Mouse (Mus musculus) forebrain, embryonic 15.5 days (tissue): ENCODE results near the gene Ano6. TPM values are rescaled to one million over a fixed set of nuclear protein-coding genes. Genes with fewer than 3 reads are reported as not detected.
A peak's percentile ranks its signal among the peaks of the same experiment; 100 is the strongest.

Source experiments
- ATAC-seq: fragments of 200-750 bp; cut with Nextera tagmentation; replicated peaks from 2 replicates; pipeline ENCODE4 v1.8.0; 2017; ENCODE audit warnings: mild to moderate bottlenecking, moderate TSS enrichment, moderate library complexity
- H3K27ac ChIP-seq: fragments of 300-500 bp; sonication (generic); replicated peaks from 2 replicates; pipeline ENCODE4 v1.5.1; 2015; ENCODE audit warnings: mild to moderate bottlenecking, inconsistent platforms
- H3K27me3 ChIP-seq: fragments of 300-500 bp; sonication (generic); 2 replicates; pipeline ENCODE4 v1.6.1; 2015; ENCODE audit warnings: inconsistent platforms
- H3K36me3 ChIP-seq: fragments of 300-500 bp; sonication (generic); 2 replicates; pipeline ENCODE4 v1.6.1; 2015; ENCODE audit warnings: mild to moderate bottlenecking, inconsistent platforms
- H3K4me1 ChIP-seq: fragments of 300-500 bp; sonication (generic); 2 replicates; pipeline ENCODE4 v1.6.1; 2015; ENCODE audit warnings: inconsistent platforms
- H3K4me2 ChIP-seq: fragments of 300-500 bp; sonication (generic); replicated peaks from 2 replicates; pipeline ENCODE4 v1.6.1; 2015; ENCODE audit warnings: mild to moderate bottlenecking, inconsistent platforms
- H3K4me3 ChIP-seq: fragments of 300-500 bp; sonication (generic); 2 replicates; pipeline ENCODE4 v1.5.1; 2015; ENCODE audit warnings: mild to moderate bottlenecking, inconsistent platforms
- H3K9ac ChIP-seq: fragments of 300-500 bp; sonication (generic); replicated peaks from 2 replicates; pipeline ENCODE4 v1.6.1; 2015; ENCODE audit warnings: mild to moderate bottlenecking, inconsistent platforms
- H3K9me3 ChIP-seq: fragments of 300-500 bp; sonication (generic); 2 replicates; pipeline ENCODE4 v1.6.1; 2016; ENCODE audit warnings: inconsistent platforms
- WGBS: fragments of 180-500 bp; shearing (Covaris S2); methylation state at CpG from one replicate; pipeline ENCODE4 v1.1.7; 2015; ENCODE audit warnings: mixed read lengths; 5-methylcytosine and 5-hydroxymethylcytosine counted together
- polyA plus RNA-seq: library from polyadenylated mRNA; unstranded; fragments of >200 nt; fragmentation: Nextera tagmentation; extraction: Ambion mirVana; gene quantifications from 2 replicates; pipeline ENCODE4 v1.2.1, GENCODE M21; 2015

Gene Ano6
- polyA plus RNA-seq, 1 experiment from 2014 or later = 22.1 TPM

DNA sequence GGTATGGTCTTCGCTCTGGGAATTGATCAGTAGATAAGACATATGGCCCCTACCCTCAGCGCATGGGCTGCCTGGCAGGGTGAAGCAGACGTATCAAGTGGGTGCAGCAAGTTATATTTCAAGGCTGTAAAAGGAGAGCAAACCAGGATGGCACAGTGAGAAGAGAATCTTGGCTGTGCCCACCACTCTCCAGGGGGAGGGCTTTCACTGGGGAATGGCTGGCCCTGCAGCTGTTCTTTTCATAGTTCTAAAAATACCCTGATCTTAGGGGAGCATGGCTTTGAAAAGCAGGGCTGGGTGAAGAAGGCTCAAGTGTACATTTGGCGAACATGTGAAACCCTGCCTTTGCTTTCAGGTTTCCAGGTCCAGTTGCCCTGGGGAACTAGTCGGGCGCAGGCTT, 11.5 kb downstream of the Ano6 start:
- no peaks in the 10 kb centered on the region for H3K36me3 ChIP-seq
- no peaks in the 10 kb centered on the region for H3K9me3 ChIP-seq
- H3K4me2 ChIP-seq = no peak overlapping the region
- no peaks in the 10 kb centered on the region for H3K27me3 ChIP-seq
- 74% methylated on average over 6 of the region's 6 CpGs for WGBS
- no peak overlapping the region for H3K9ac ChIP-seq
- H3K4me1 ChIP-seq = peaks cover 19% of the 10 kb centered on the region
- no peak; the same call in 1 of the 2 replicates for ATAC-seq
- H3K4me3 ChIP-seq = no peak overlapping the region
- H3K27ac ChIP-seq = peak overlapping the region; percentile 24

DNA sequence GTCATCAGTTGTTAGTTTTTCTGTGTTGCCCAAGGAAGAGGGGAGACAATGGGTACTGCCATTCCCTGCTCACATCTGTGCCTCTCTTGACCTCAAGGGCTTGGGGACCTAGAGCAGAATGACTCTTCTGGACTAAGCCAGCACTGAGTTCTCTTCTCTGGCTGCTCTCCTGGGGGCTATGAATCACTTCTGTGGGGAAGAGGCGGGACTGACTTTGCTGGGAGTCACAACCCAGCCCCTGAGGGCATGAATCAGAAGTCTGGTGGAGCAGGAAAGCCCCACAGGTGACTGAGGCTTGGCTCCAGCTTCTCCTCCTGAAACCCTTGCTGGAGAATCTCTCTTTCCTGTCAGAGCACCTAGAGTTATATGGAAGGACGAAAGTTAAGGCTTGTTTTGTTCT, 12.1 kb downstream of the Ano6 start:
- Histone ChIP-seq H3K9ac (no peak overlapping the region), H3K27me3 (no peaks in the 10 kb centered on the region), H3K4me2 (no peak overlapping the region), H3K9me3 (no peaks in the 10 kb centered on the region), H3K27ac (no peak overlapping the region), H3K4me1 (peaks cover 19% of the 10 kb centered on the region), H3K36me3 (no peaks in the 10 kb centered on the region), H3K4me3 (no peak overlapping the region)
- WGBS = 90% methylated on average over 2 of the region's 2 CpGs
- ATAC-seq = no peak

DNA sequence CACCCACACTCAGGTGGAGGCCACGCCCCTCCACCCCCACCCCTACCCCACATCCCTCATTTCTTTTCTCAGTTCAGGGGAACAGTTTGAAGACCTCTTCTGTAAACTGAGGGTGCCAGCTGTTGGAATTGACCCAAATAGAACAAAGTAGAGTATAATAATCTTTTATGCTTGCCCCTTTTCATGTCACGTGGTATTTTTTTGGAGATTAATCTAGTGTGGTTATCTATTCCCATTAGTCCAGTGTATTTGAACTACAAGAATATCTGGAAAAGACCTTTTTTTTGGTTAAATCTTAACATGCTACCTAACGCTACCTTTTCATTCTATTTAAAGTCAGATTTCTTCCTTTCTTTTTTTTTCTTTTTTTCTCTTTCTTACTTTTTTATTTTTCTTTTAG, 12.8 kb downstream of the Ano6 start:
- H3K4me3 ChIP-seq = no peak overlapping the region
- H3K9ac ChIP-seq = no peak overlapping the region
- no peaks in the 10 kb centered on the region for H3K9me3 ChIP-seq
- H3K4me1 ChIP-seq = peaks cover 19% of the 10 kb centered on the region
- no peaks in the 10 kb centered on the region for H3K27me3 ChIP-seq
- WGBS = 79% methylated on average over 3 of the region's 3 CpGs
- no peak overlapping the region for H3K27ac ChIP-seq
- H3K4me2 ChIP-seq = no peak overlapping the region
- H3K36me3 ChIP-seq = no peaks in the 10 kb centered on the region
- ATAC-seq = no peak

GRCm38 (mm10) chr15:95804255-95804654, 13.6 kb downstream of the Ano6 start:
- no peak overlapping the region for H3K4me3 ChIP-seq
- H3K9ac ChIP-seq = no peak overlapping the region
- H3K27me3 ChIP-seq = no peaks in the 10 kb centered on the region
- no peak for ATAC-seq
- no peak overlapping the region for H3K4me2 ChIP-seq
- no peaks in the 10 kb centered on the region for H3K9me3 ChIP-seq
- peaks cover 19% of the 10 kb centered on the region for H3K4me1 ChIP-seq
- H3K27ac ChIP-seq = no peak overlapping the region
- no peaks in the 10 kb centered on the region for H3K36me3 ChIP-seq
- WGBS = 49% methylated on average over 7 of the region's 7 CpGs

DNA sequence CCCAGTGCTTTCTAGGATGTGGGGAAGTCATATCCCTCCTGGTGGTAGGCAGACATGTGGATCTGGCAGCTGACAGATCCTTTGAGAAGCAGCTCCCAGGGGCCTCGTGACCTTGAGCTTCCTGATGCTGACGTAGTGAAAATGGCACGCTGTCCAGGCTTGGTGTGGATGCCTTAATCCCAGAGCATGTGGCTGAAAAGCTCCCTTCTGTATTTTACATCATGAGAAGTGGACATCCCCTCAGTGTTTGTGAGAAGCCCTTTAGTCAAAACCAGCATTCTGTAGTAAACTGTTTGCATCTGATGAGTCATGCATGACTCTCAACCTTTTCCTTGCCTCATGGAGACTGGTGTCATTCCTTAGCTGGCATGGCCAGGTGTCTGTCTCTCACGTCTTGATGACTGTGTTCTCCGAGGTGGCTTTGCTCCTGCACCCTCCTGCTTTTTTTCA, 14.4 kb downstream of the Ano6 start:
- H3K4me1 ChIP-seq = peaks cover 19% of the 10 kb centered on the region
- no peak overlapping the region for H3K27ac ChIP-seq
- no peak overlapping the region for H3K9ac ChIP-seq
- WGBS = 71% methylated on average over 5 of the region's 5 CpGs
- H3K27me3 ChIP-seq = no peaks in the 10 kb centered on the region
- no peak for ATAC-seq
- H3K36me3 ChIP-seq = no peaks in the 10 kb centered on the region
- H3K4me3 ChIP-seq = no peak overlapping the region
- no peaks in the 10 kb centered on the region for H3K9me3 ChIP-seq
- H3K4me2 ChIP-seq = no peak overlapping the region

DNA sequence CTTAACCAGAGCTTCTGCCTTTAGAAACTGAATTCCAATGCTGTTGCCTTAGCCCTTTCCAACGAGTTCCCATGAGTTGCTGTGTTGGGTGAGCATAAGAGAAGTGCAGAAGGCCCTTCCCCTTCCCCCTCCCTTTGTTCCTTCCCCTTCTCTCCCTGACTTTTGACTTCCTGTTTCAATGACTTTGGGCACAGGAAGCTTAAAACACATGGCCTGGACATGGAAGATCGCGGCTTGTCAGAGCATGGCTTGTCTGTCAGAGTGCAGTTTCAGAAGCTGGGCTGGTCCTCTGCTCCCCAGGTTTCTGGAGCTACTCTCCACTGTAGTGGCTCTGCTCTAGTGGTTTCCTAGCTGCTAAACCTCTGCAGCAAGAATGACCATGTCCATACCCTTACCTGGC, 17.3 kb downstream of the Ano6 start:
- Histone ChIP-seq H3K27me3 (no peaks in the 10 kb centered on the region), H3K27ac (no peak overlapping the region), H3K9me3 (no peaks in the 10 kb centered on the region), H3K4me3 (no peak overlapping the region), H3K9ac (no peak overlapping the region), H3K4me2 (no peak overlapping the region), H3K36me3 (0 out of 2 replicates have a peak, but pooled peaks cover 4% of the 10 kb centered on the region), H3K4me1 (peaks cover 7% of the 10 kb centered on the region; the same call in 1 of the 2 replicates)
- ATAC-seq = no peak
- 73% methylated on average over 3 of the region's 3 CpGs for WGBS

GRCm38 (mm10) chr15:95810357-95810761, 19.7 kb downstream of the Ano6 start:
- no peak overlapping the region for H3K4me3 ChIP-seq
- H3K36me3 ChIP-seq = 0 out of 2 replicates have a peak, but pooled peaks cover 4% of the 10 kb centered on the region
- 94% methylated on average over 4 of the region's 4 CpGs for WGBS
- no peaks in the 10 kb centered on the region for H3K4me1 ChIP-seq
- H3K27ac ChIP-seq = no peak overlapping the region
- H3K9ac ChIP-seq = no peak overlapping the region
- H3K27me3 ChIP-seq = no peaks in the 10 kb centered on the region
- ATAC-seq = no peak
- H3K9me3 ChIP-seq = no peaks in the 10 kb centered on the region
- H3K4me2 ChIP-seq = no peak overlapping the region

- Histone ChIP-seq H3K9ac (no peak overlapping the region), H3K36me3 (0 out of 2 replicates have a peak, but pooled peaks cover 4% of the 10 kb centered on the region), H3K4me2 (no peak overlapping the region), H3K9me3 (no peaks in the 10 kb centered on the region), H3K4me1 (no peaks in the 10 kb centered on the region), H3K27ac (no peak overlapping the region), H3K4me3 (no peak overlapping the region), H3K27me3 (no peaks in the 10 kb centered on the region)
- no peak for ATAC-seq
- 98% methylated on average over 8 of the region's 8 CpGs for WGBS
Observed at GRCm38 (mm10) chr15:95812821-95813571, 22.4 kb downstream of the Ano6 start.

GRCm38 (mm10) chr15:95817501-95817900, 26.9 kb downstream of the Ano6 start:
- no peak overlapping the region for H3K27ac ChIP-seq
- no peak for ATAC-seq
- 75% methylated on average over 3 of the region's 3 CpGs for WGBS

GRCm38 (mm10) chr15:95819249-95820035, 28.8 kb downstream of the Ano6 start:
- H3K4me1 ChIP-seq = no peaks in the 10 kb centered on the region
- no peaks in the 10 kb centered on the region for H3K27me3 ChIP-seq
- H3K4me2 ChIP-seq = no peak overlapping the region
- no peak overlapping the region for H3K4me3 ChIP-seq
- H3K27ac ChIP-seq = no peak overlapping the region
- no peak for ATAC-seq
- H3K36me3 ChIP-seq = no peaks in the 10 kb centered on the region
- 93% methylated on average over 9 of the region's 9 CpGs for WGBS
- no peaks in the 10 kb centered on the region for H3K9me3 ChIP-seq
- no peak overlapping the region for H3K9ac ChIP-seq

More at GRCm38 (mm10) chr15:95817501-95817900, 26.9 kb downstream of the Ano6 start:
- H3K27me3 ChIP-seq = no peaks in the 10 kb centered on the region
- no peak overlapping the region for H3K9ac ChIP-seq
- H3K9me3 ChIP-seq = no peaks in the 10 kb centered on the region
- H3K36me3 ChIP-seq = no peaks in the 10 kb centered on the region
- no peak overlapping the region for H3K4me3 ChIP-seq
- H3K4me1 ChIP-seq = no peaks in the 10 kb centered on the region
- no peak overlapping the region for H3K4me2 ChIP-seq

DNA sequence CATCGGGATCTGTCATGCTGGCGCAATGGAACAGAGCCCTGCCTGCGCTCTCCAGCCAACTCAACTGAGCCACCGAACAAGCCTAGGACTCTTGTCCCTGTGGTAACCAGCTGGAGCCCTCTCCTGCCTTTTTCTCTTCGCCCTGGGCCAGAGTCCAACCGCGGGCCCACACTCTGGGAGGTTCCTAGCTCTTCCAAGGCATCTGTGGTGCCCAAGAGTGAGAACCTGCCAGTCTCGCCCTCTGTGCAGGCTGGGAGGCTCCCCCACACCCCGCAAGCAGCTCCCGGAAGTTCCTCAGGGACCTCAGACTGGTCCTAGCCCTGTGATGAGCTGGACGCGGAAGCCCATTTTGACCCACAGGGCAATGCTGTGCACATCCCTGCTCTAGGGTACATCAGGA, 29.5 kb downstream of the Ano6 start:
- Histone ChIP-seq H3K36me3 (no peaks in the 10 kb centered on the region), H3K4me2 (no peak overlapping the region), H3K9me3 (no peaks in the 10 kb centered on the region), H3K9ac (no peak overlapping the region), H3K4me1 (no peaks in the 10 kb centered on the region), H3K27ac (no peak overlapping the region), H3K27me3 (no peaks in the 10 kb centered on the region), H3K4me3 (no peak overlapping the region)
- 94% methylated on average over 12 of the region's 12 CpGs for WGBS
- ATAC-seq = no peak

- H3K4me2 ChIP-seq = no peak overlapping the region
Observed at GRCm38 (mm10) chr15:95820678-95821077, 30.0 kb downstream of the Ano6 start.

More at GRCm38 (mm10) chr15:95820678-95821077, 30.0 kb downstream of the Ano6 start:
- WGBS = 86% methylated on average over 9 of the region's 9 CpGs
- no peak for ATAC-seq
- H3K27me3 ChIP-seq = no peaks in the 10 kb centered on the region
- H3K4me1 ChIP-seq = no peaks in the 10 kb centered on the region
- H3K9ac ChIP-seq = no peak overlapping the region
- H3K36me3 ChIP-seq = no peaks in the 10 kb centered on the region
- H3K4me3 ChIP-seq = no peak overlapping the region
- H3K9me3 ChIP-seq = no peaks in the 10 kb centered on the region
- H3K27ac ChIP-seq = no peak overlapping the region
